Mouse (Mus musculus) forebrain, embryonic 16.5 days (tissue): ENCODE data around the gene Zmiz1. TPM values are rescaled to one million over a fixed set of nuclear protein-coding genes. Genes with fewer than 3 reads are reported as not detected.

Experiments used
- ATAC-seq: fragments of 200-750 bp; cut with Nextera tagmentation; 2 replicates; pipeline ENCODE4 v1.8.0; 2017; ENCODE audit warnings: mild to moderate bottlenecking, moderate library complexity
- H3K27ac ChIP-seq: fragments of 300-500 bp; sonication (generic); 2 replicates; pipeline ENCODE4 v1.5.1; 2014; ENCODE audit warnings: low read length, control low read depth
- H3K27me3 ChIP-seq: fragments of 300-500 bp; sonication (generic); replicated peaks from 2 replicates; pipeline ENCODE4 v1.6.1; 2014; ENCODE audit warnings: low read length; ENCODE audit not compliant: control insufficient read depth, insufficient read depth
- H3K36me3 ChIP-seq: fragments of 300-500 bp; sonication (generic); 2 replicates; pipeline ENCODE4 v1.6.1; 2014; ENCODE audit not compliant: control insufficient read depth, insufficient read depth
- H3K4me1 ChIP-seq: fragments of 300-500 bp; sonication (generic); replicated peaks from 2 replicates; pipeline ENCODE4 v1.6.1; 2014; ENCODE audit warnings: low read length; ENCODE audit not compliant: control insufficient read depth, insufficient read depth
- H3K4me2 ChIP-seq: fragments of 300-500 bp; sonication (generic); 2 replicates; pipeline ENCODE4 v1.6.1; 2014; ENCODE audit warnings: mild to moderate bottlenecking, low read length, control low read depth
- H3K4me3 ChIP-seq: fragments of 300-500 bp; sonication (generic); replicated peaks from 2 replicates; pipeline ENCODE4 v1.5.1; 2014; ENCODE audit warnings: mild to moderate bottlenecking, low read length, control low read depth
- H3K9ac ChIP-seq: fragments of 300-500 bp; sonication (generic); replicated peaks from 2 replicates; pipeline ENCODE4 v1.6.1; 2014; ENCODE audit warnings: low read depth, low read length, control low read depth
- H3K9me3 ChIP-seq: fragments of 300-500 bp; sonication (generic); 2 replicates; pipeline ENCODE4 v1.6.1; 2016; ENCODE audit warnings: low read length; ENCODE audit not compliant: control insufficient read depth
- WGBS: fragments of 180-500 bp; shearing (Covaris S2); extraction: QIAGEN DNeasy Blood & Tissue Kit; methylation state at CpG from one replicate; pipeline ENCODE4 v1.1.7; 2014; 5-methylcytosine and 5-hydroxymethylcytosine counted together
- polyA plus RNA-seq: library from polyadenylated mRNA; unstranded; fragments of >200 nt; fragmentation: Nextera tagmentation; extraction: Ambion mirVana; gene quantifications from 2 replicates; pipeline ENCODE4 v1.2.1, GENCODE M21; 2015

Gene Zmiz1
- polyA plus RNA-seq, 1 experiment from 2014 or later: 56.6 TPM

GRCm38 (mm10) chr14:25549125-25549524, 90.1 kb downstream of the Zmiz1 start:
- Histone ChIP-seq H3K4me3 (no peak overlapping the region), H3K4me1 (peaks cover 44% of the 10 kb centered on the region), H3K4me2 (no peak overlapping the region), H3K9me3 (no peaks in the 10 kb centered on the region), H3K27me3 (no peaks in the 10 kb centered on the region), H3K27ac (peak overlapping the region; percentile 47), H3K36me3 (peaks cover 7% of the 10 kb centered on the region; the same call in 1 of the 2 replicates), H3K9ac (no peak overlapping the region)
- no peak for ATAC-seq
- WGBS: 87% methylated on average over 7 of the region's 7 CpGs

DNA sequence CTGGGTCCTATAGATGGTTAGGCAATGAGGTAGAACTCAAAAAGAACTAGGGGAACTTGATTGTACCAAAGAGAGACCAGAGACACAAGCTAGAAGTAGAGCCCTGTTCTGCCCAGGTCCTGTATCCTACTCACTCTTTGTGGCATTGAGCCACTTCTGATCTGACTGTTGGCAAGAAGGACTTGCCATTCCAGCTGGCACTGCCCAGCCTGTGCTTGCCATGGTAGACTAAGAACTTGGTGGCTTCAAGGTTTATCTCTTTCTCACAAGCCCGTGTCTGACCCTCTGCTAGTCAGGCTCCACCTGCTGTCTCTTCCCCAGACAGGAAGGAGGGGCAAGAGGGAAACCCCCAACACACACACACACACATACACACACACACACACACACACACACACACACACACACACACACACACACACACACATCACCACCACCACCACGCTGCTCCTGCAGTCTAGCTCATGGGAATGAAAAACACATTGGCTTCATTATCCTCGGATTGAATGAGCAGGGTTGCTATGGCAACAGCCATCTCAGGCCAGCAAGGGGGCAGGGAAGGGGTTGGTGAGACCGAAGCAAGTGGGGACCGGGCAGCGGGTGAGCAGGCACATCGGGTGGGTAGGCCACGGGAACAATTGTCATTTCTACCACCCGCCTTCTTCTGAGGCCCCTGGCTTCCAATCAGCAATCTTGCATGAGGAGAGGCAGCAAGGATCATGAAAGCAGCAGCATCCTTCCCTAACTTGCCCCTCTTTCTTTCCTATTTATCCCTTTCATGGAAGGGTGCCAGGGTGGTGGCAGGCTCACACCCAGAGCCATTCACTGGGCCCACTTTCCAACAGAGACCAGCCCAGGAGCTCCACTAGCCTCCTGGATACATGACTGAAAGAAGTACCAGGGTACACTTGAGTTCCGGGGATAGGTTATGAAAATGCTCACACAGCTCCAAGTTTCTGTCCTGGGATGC, 91.2 kb downstream of the Zmiz1 start:
- Histone ChIP-seq H3K36me3 (0 out of 2 replicates have a peak, but pooled peaks cover 7% of the 10 kb centered on the region), H3K27me3 (no peaks in the 10 kb centered on the region), H3K9ac (peak overlapping the region; percentile 20; the same call in 1 of the 2 replicates), H3K4me2 (no peak overlapping the region), H3K27ac (peak overlapping the region; percentile 83), H3K4me1 (peaks cover 52% of the 10 kb centered on the region), H3K4me3 (no peak overlapping the region), H3K9me3 (no peaks in the 10 kb centered on the region)
- ATAC-seq: peak; percentile 74
- 5% methylated on average over 10 of the region's 10 CpGs for WGBS

GRCm38 (mm10) chr14:25551731-25552130, 92.7 kb downstream of the Zmiz1 start:
- no peaks in the 10 kb centered on the region for H3K36me3 ChIP-seq
- H3K27ac ChIP-seq: no peak overlapping the region
- no peaks in the 10 kb centered on the region for H3K27me3 ChIP-seq
- ATAC-seq: no peak
- WGBS: 16% methylated on average over 2 of the region's 2 CpGs
- no peak overlapping the region for H3K4me3 ChIP-seq
- H3K9me3 ChIP-seq: no peaks in the 10 kb centered on the region
- H3K4me1 ChIP-seq: peaks cover 67% of the 10 kb centered on the region
- H3K4me2 ChIP-seq: no peak overlapping the region
- H3K9ac ChIP-seq: no peak overlapping the region

DNA sequence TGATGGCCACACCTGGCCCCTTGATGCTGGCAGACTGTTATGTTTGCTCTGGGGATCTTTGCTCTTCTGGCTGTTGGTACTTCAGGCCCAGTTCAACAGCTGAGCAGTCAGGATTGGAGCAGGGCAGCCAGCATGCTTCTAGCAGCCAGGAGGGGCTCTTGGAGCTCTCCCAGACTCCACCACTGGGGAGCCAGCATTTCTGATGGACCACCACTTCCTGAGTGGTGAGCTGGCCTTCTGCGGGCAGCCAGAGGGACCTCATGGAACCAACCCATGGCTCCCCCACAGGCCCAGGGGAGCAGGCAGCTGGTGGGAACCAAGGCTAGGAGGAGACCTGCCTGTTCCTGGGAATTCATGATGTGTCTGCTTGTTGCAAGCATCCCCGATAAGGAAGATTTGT, 94.4 kb downstream of the Zmiz1 start:
- H3K4me3 ChIP-seq: no peak overlapping the region
- H3K9me3 ChIP-seq: no peaks in the 10 kb centered on the region
- no peak overlapping the region for H3K4me2 ChIP-seq
- ATAC-seq: no peak
- H3K36me3 ChIP-seq: no peaks in the 10 kb centered on the region
- no peaks in the 10 kb centered on the region for H3K27me3 ChIP-seq
- H3K9ac ChIP-seq: no peak overlapping the region
- 78% methylated on average over 2 of the region's 2 CpGs for whole genome bisulfite sequencing
- H3K27ac ChIP-seq: no peak overlapping the region
- H3K4me1 ChIP-seq: peaks cover 71% of the 10 kb centered on the region

DNA sequence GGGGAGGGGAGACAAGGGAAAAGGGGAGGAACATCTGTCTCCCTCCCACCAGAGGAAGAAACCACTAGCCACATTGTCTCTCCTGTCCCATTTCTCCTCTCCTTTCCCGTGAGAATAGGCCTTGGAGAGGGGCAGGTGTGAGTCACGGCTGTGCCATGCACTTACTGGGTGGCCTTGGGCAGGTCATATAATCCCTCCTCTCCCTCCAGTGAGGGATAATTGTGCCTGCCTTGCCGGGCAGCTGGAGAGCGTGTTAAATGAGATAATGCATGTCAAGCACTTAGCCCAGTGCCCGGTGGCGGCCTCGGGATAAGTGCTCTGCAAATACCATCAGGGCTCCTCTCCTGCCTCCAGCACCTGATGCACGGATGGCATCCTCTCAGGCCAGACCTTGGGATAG, 95.8 kb downstream of the Zmiz1 start:
- Histone ChIP-seq H3K4me3 (no peak overlapping the region), H3K9me3 (no peaks in the 10 kb centered on the region), H3K4me1 (peaks cover 59% of the 10 kb centered on the region), H3K9ac (no peak overlapping the region), H3K36me3 (no peaks in the 10 kb centered on the region), H3K27ac (no peak overlapping the region), H3K4me2 (no peak overlapping the region), H3K27me3 (no peaks in the 10 kb centered on the region)
- 7% methylated on average over 8 of the region's 8 CpGs for WGBS
- ATAC-seq: no peak

DNA sequence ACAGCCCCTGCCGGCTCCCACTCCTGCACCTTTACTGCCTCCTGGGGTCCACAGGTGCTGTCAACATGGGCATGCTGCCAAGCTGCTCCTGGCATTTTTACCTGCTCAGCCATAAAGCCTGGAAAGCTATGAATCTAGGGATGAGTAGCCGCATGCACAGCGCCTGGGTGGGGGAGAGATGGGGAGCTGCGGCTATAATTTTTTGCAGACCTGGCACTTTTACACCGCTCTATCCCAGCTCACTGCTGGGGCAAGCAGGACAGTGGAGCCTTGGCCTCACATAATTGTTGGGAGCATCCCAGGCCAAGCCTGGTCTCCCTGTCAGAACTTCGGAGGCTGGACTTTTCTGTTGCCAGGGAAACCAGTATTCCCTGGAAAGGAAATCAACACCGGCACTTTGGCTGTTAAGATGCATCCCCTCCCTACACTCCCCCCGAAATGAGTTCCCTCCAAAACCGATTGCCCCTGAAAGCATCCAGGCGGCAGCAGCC, 96.4 kb downstream of the Zmiz1 start:
- Histone ChIP-seq H3K9ac (peak overlapping the region; percentile 33; the same call in 1 of the 2 replicates), H3K27me3 (no peaks in the 10 kb centered on the region), H3K36me3 (no peaks in the 10 kb centered on the region), H3K9me3 (no peaks in the 10 kb centered on the region), H3K27ac (peak overlapping the region; percentile 56), H3K4me1 (peaks cover 54% of the 10 kb centered on the region), H3K4me2 (peak overlapping the region; percentile 28), H3K4me3 (no peak overlapping the region)
- peak; percentile 32 for ATAC-seq
- WGBS: 12% methylated on average over 10 of the region's 10 CpGs

DNA sequence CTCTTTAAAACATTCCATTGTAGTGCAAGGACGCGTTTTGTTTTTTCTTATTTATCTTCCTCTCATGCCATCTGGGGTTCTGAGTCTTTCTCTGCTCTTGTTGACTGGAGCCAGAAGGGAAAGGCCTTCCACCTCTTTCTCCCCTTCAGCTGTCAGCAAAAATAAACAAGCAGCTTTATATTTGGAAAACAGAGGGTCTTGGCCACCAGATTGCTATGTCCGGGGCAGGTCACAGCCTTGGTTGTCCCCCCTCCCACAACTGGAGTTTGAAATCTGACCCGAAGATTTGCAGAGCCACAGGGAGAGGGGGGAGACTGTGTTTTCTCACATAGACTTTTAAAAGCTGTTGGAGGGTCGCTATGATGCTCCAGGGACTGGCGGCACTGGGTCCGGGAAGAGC, 96.9 kb downstream of the Zmiz1 start:
- Histone ChIP-seq H3K4me2 (peak overlapping the region; percentile 28), H3K9me3 (no peaks in the 10 kb centered on the region), H3K9ac (peak overlapping the region; percentile 33; the same call in 1 of the 2 replicates), H3K36me3 (no peaks in the 10 kb centered on the region), H3K27me3 (no peaks in the 10 kb centered on the region), H3K27ac (peak overlapping the region; percentile 56), H3K4me1 (peaks cover 48% of the 10 kb centered on the region), H3K4me3 (no peak overlapping the region)
- WGBS: 8% methylated on average over 7 of the region's 7 CpGs
- ATAC-seq: no peak

DNA sequence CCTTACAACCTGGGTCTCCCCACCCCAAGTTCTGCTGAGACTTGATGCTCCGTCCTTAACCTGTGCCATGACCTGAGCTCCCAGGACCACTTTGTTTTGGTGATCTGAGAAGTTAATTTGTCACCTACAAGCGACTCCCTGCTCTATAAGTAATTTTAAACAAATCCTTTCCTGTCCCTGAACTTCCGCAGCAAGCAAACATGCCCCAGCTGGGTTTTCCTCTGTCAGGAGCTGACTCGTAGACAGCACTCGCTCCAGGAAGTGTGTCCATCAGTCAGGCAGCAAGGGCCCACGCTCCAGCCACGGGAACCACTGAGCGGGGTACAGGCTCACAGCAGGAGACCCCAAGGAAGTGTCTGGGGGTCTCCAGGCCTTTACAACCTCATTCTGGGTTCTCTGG, 98.0 kb downstream of the Zmiz1 start:
- no peak overlapping the region for H3K4me3 ChIP-seq
- H3K27me3 ChIP-seq: no peaks in the 10 kb centered on the region
- H3K27ac ChIP-seq: peak overlapping the region; percentile 69
- H3K36me3 ChIP-seq: no peaks in the 10 kb centered on the region
- 24% methylated on average over 8 of the region's 8 CpGs for WGBS
- H3K9me3 ChIP-seq: no peaks in the 10 kb centered on the region
- no peak overlapping the region; the same call in 1 of the 2 replicates for H3K9ac ChIP-seq
- no peak for ATAC-seq
- no peak overlapping the region for H3K4me2 ChIP-seq
- H3K4me1 ChIP-seq: peaks cover 41% of the 10 kb centered on the region

DNA sequence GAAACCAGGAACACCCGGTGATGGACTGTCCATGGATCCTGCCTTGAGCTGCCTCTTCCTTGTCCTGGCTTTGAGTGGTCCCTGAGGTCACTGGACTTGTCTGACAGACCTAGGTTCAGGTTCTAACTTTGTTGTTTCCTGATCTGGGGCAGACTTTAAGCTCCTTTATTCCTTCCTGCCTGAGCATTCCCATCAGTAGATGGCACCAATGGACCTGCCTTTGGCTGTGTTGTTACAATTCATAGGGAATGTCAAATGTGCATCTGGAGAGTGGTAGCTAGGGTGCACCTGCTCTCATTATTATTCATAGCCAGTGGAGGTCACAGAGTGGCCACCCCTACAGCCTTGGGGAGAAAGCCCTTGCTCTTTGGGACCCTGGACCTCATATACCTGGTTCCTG, 99.5 kb downstream of the Zmiz1 start:
- Histone ChIP-seq H3K9me3 (no peaks in the 10 kb centered on the region), H3K27ac (no peak overlapping the region), H3K9ac (no peak overlapping the region), H3K4me1 (peaks cover 38% of the 10 kb centered on the region), H3K27me3 (no peaks in the 10 kb centered on the region), H3K4me3 (no peak overlapping the region), H3K4me2 (no peak overlapping the region), H3K36me3 (no peaks in the 10 kb centered on the region)
- ATAC-seq: no peak
- WGBS: 95% methylated on average over 1 of the region's 1 CpGs
